Mouse (Mus musculus): ENCODE results near the gene Eln. TPM values are rescaled to one million over a fixed set of nuclear protein-coding genes. Genes with fewer than 3 reads are reported as not detected.

Gene Eln
- polyA plus RNA-seq, 1 experiment from 2014 or later: 50.5 TPM

- WGBS: 80% methylated on average over 20 of the region's 20 CpGs
- H3K4me2 ChIP-seq (ENCODE audit: low read depth, low read length): no peak overlapping the region
- 0 out of 2 replicates have a peak, but pooled peaks cover 4% of the 10 kb centered on the region for H3K36me3 ChIP-seq (ENCODE audit: control insufficient read depth, insufficient read depth, low read length)
- no peak overlapping the region for H3K9ac ChIP-seq (ENCODE audit: low read depth, low read length)
- H3K9me3 ChIP-seq (ENCODE audit: control insufficient read depth, low read length): no peaks in the 10 kb centered on the region
- no peak for ATAC-seq
- no peak overlapping the region for H3K4me3 ChIP-seq (ENCODE audit: low read length)
- H3K27me3 ChIP-seq (replicated peaks; ENCODE audit: control insufficient read depth, insufficient read depth, low read length): no peaks in the 10 kb centered on the region
- no peaks in the 10 kb centered on the region for H3K4me1 ChIP-seq (ENCODE audit: control insufficient read depth, insufficient read depth, low read length)
- no peak overlapping the region for H3K27ac ChIP-seq (ENCODE audit: low read length)
Observed at GRCm38 (mm10) chr5:134669001-134669708, 78.0 kb downstream of the Eln start.

GRCm38 (mm10) chr5:134668495-134668894, 78.6 kb downstream of the Eln start:
- no peak overlapping the region for H3K4me2 ChIP-seq (ENCODE audit: low read depth, low read length)
- WGBS: 48% methylated on average over 8 of the region's 8 CpGs
- 0 out of 2 replicates have a peak, but pooled peaks have one; percentile 50 for ATAC-seq
- no peak overlapping the region for H3K4me3 ChIP-seq (ENCODE audit: low read length)
- H3K9me3 ChIP-seq (ENCODE audit: control insufficient read depth, low read length): no peaks in the 10 kb centered on the region
- no peaks in the 10 kb centered on the region for H3K27me3 ChIP-seq (replicated peaks; ENCODE audit: control insufficient read depth, insufficient read depth, low read length)
- H3K27ac ChIP-seq (ENCODE audit: low read length): no peak overlapping the region
- no peaks in the 10 kb centered on the region for H3K4me1 ChIP-seq (ENCODE audit: control insufficient read depth, insufficient read depth, low read length)
- peaks cover 6% of the 10 kb centered on the region; the same call in 1 of the 2 replicates for H3K36me3 ChIP-seq (ENCODE audit: control insufficient read depth, insufficient read depth, low read length)
- H3K9ac ChIP-seq (ENCODE audit: low read depth, low read length): no peak overlapping the region

- no peak overlapping the region for H3K4me3 ChIP-seq (ENCODE audit: low read length)
- no peaks in the 10 kb centered on the region for H3K36me3 ChIP-seq (ENCODE audit: control insufficient read depth, insufficient read depth, low read length)
- H3K9ac ChIP-seq (ENCODE audit: low read depth, low read length): no peak overlapping the region
- no peaks in the 10 kb centered on the region for H3K27me3 ChIP-seq (replicated peaks; ENCODE audit: control insufficient read depth, insufficient read depth, low read length)
- no peaks in the 10 kb centered on the region for H3K4me1 ChIP-seq (ENCODE audit: control insufficient read depth, insufficient read depth, low read length)
- WGBS: 77% methylated on average over 4 of the region's 4 CpGs
- no peak overlapping the region for H3K27ac ChIP-seq (ENCODE audit: low read length)
- no peaks in the 10 kb centered on the region for H3K9me3 ChIP-seq (ENCODE audit: control insufficient read depth, low read length)
- ATAC-seq: no peak
- no peak overlapping the region for H3K4me2 ChIP-seq (ENCODE audit: low read depth, low read length)
Observed at GRCm38 (mm10) chr5:134656708-134657107, 90.4 kb downstream of the Eln start.

Other genes with a start within 250 kb of the Eln start
- 3.8 and 4.3 TPM in 2 replicates for gene Clip2, start 194.9 kb downstream of the Eln start, polyA plus RNA-seq (2015; fragmentation: Nextera tagmentation; extraction: Ambion mirVana)
- gene Syna, start 187.2 kb downstream of the Eln start, polyA plus RNA-seq (2015; fragmentation: Nextera tagmentation; extraction: Ambion mirVana): not detected in 2 replicates
- 204 and 233 TPM in 2 replicates for gene Rfc2, start 166.0 kb downstream of the Eln start, polyA plus RNA-seq (2015; fragmentation: Nextera tagmentation; extraction: Ambion mirVana)
- gene Lat2, start 132.3 kb downstream of the Eln start, polyA plus RNA-seq (2015; fragmentation: Nextera tagmentation; extraction: Ambion mirVana): 2.1 and 2.4 TPM in 2 replicates
- 362 and 396 TPM in 2 replicates for gene Eif4h, start 107.8 kb downstream of the Eln start, polyA plus RNA-seq (2015; fragmentation: Nextera tagmentation; extraction: Ambion mirVana)
- 3.4 and 3.8 TPM in 2 replicates for gene Limk1, start 58.7 kb downstream of the Eln start, polyA plus RNA-seq (2015; fragmentation: Nextera tagmentation; extraction: Ambion mirVana)
- not detected in 2 replicates for gene Tmem270, start 159.4 kb upstream of the Eln start, polyA plus RNA-seq (2015; fragmentation: Nextera tagmentation; extraction: Ambion mirVana)
- 2.1 and 6.4 TPM in 2 replicates for gene Cldn13, start 168.2 kb upstream of the Eln start, polyA plus RNA-seq (2015; fragmentation: Nextera tagmentation; extraction: Ambion mirVana)
- 27.2 TPM in 2 replicates for gene Mettl27, start 185.0 kb upstream of the Eln start, polyA plus RNA-seq (2015; fragmentation: Nextera tagmentation; extraction: Ambion mirVana)
- 48.7 and 54.2 TPM in 2 replicates for gene Cldn4, start 199.6 kb upstream of the Eln start, polyA plus RNA-seq (2015; fragmentation: Nextera tagmentation; extraction: Ambion mirVana)
- 187 and 217 TPM in 2 replicates for gene Cldn3, start 238.9 kb upstream of the Eln start, polyA plus RNA-seq (2015; fragmentation: Nextera tagmentation; extraction: Ambion mirVana)